Mouse (Mus musculus) hindbrain, embryonic 11.5 days (tissue): Measurements from ENCODE around the gene Cdc42ep1. TPM values are rescaled to one million over a fixed set of nuclear protein-coding genes. Genes with fewer than 3 reads are reported as not detected.

Experiments used
- polyA plus RNA-seq: library from polyadenylated mRNA; unstranded; fragments of >200 nt; fragmentation: Nextera tagmentation; extraction: Ambion mirVana; gene quantifications from 2 replicates; pipeline ENCODE4 v1.2.1, GENCODE M21; 2014

Gene Cdc42ep1
- polyA plus RNA-seq, 1 experiment from 2014 or later, result 9.1 TPM

Other genes starting within 250 kb of the Cdc42ep1 start
- 2.1 and 4.4 TPM in 2 replicates for gene Cyth4, start 245.6 kb upstream of the Cdc42ep1 start, polyA plus RNA-seq
- gene Elfn2, start 123.9 kb upstream of the Cdc42ep1 start, polyA plus RNA-seq, result 0.60 and 0.85 TPM in 2 replicates
- 34.6 and 34.7 TPM in 2 replicates for gene Mfng, start 69.1 kb upstream of the Cdc42ep1 start, polyA plus RNA-seq
- gene Card10, start 39.6 kb upstream of the Cdc42ep1 start, polyA plus RNA-seq, result 1.8 and 2.4 TPM in 2 replicates
- not detected in 2 replicates for gene Lgals2, start 12.9 kb downstream of the Cdc42ep1 start, polyA plus RNA-seq
- 26.3 and 26.4 TPM in 2 replicates for gene Gga1, start 34.6 kb downstream of the Cdc42ep1 start, polyA plus RNA-seq
- 0.13 and 0.42 TPM in 2 replicates for gene Gm49510, start 57.0 kb downstream of the Cdc42ep1 start, polyA plus RNA-seq
- 11.8 and 12.4 TPM in 2 replicates for gene Sh3bp1, start 57.1 kb downstream of the Cdc42ep1 start, polyA plus RNA-seq
- gene Pdxp, start 71.3 kb downstream of the Cdc42ep1 start, polyA plus RNA-seq, result 34.8 and 35.2 TPM in 2 replicates
- gene Lgals1, start 84.1 kb downstream of the Cdc42ep1 start, polyA plus RNA-seq, result 390 and 438 TPM in 2 replicates
- gene Nol12, start 92.3 kb downstream of the Cdc42ep1 start, polyA plus RNA-seq, result 61.1 and 64.4 TPM in 2 replicates
- gene Triobp, start 105.1 kb downstream of the Cdc42ep1 start, polyA plus RNA-seq, result 38.1 and 45.4 TPM in 2 replicates
- gene H1f0, start 185.8 kb downstream of the Cdc42ep1 start, polyA plus RNA-seq, result 154 and 306 TPM in 2 replicates
- not detected in 2 replicates for gene Galr3, start 199.3 kb downstream of the Cdc42ep1 start, polyA plus RNA-seq
- 56.3 and 59.7 TPM in 2 replicates for gene Ankrd54, start 220.3 kb downstream of the Cdc42ep1 start, polyA plus RNA-seq
- 226 and 241 TPM in 2 replicates for gene Eif3l, start 232.6 kb downstream of the Cdc42ep1 start, polyA plus RNA-seq